Mouse (Mus musculus): ENCODE measurements around the gene Ppp1r12a. TPM values are rescaled to one million over a fixed set of nuclear protein-coding genes. Genes with fewer than 3 reads are reported as not detected.

Ppp1r12a gene
- polyA plus RNA-seq, 1 experiment: 18.5 TPM

DNA sequence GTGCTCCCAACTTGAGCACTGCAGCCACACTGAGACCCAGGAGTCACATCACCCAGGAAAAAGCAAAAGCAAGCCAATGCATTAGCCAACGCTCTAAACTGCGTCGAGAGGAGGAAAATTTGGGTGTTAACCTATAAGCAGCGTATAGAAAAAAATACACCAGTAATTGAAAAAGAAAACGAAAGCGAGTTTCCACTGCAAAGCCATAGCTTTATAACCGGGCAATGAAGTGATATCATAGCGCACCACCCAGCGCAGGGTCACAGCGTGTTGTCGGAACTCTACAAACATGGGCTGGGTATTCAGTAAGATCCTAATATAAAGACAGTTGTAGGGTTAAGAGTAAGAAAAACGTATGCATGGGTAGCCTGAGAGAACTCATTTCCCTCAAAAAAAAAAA lies 167.0 kb downstream of the Ppp1r12a start:
- TF ChIP-seq USF1 (IDR thresholded peaks at IDR 0.05; ENCODE audit: low read depth) (no peak), MYOD1 (IDR thresholded peaks at IDR 0.05; ENCODE audit: control insufficient read depth in 1 of 3, insufficient read length in 2 of 3, low read depth in 2 of 3) (no peak), POLR2AphosphoS2 (IDR thresholded peaks at IDR 0.05; ENCODE audit: insufficient read length, low read depth) (no peak), MYOG (IDR thresholded peaks at IDR 0.05; ENCODE audit: control insufficient read depth in 1 of 3, insufficient read depth in 1 of 3, insufficient read length in 2 of 3, low read depth in 2 of 3) (no peak), TCF3 (IDR thresholded peaks at IDR 0.05; ENCODE audit: insufficient read length, low read depth) (no peak), CEBPB (IDR thresholded peaks at IDR 0.05; ENCODE audit: insufficient read depth, poor library complexity, severe bottlenecking) (no peak), TCF12 (IDR thresholded peaks at IDR 0.05; ENCODE audit: insufficient read depth, poor library complexity, severe bottlenecking) (no peak), E2F4 (IDR thresholded peaks at IDR 0.05; ENCODE audit: insufficient read depth) (no peak), POLR2A (IDR thresholded peaks at IDR 0.05; ENCODE audit: insufficient read length, low read depth) (no peak), SRF (IDR thresholded peaks at IDR 0.05; ENCODE audit: control insufficient read depth, insufficient read length, low read depth) (no peak), MAX (IDR thresholded peaks at IDR 0.05; ENCODE audit: low read depth) (no peak), REST (IDR thresholded peaks at IDR 0.05; ENCODE audit: insufficient read depth, insufficient read length) (no peak)
- Histone ChIP-seq H3K79me2 (ENCODE audit: control insufficient read depth, insufficient read depth) (no peaks in the 10 kb centered on the region), H3K36me3 (ENCODE audit: control insufficient read depth, insufficient read depth) (no peaks in the 10 kb centered on the region), H3K27me3 (ENCODE audit: control insufficient read depth, insufficient read depth, insufficient read length) (no peaks in the 10 kb centered on the region), H3ac (ENCODE audit: control insufficient read depth, insufficient read length) (no peak overlapping the region), H3K4me3 (no peak overlapping the region), H3K4me2 (ENCODE audit: low read depth) (no peak overlapping the region)

DNA sequence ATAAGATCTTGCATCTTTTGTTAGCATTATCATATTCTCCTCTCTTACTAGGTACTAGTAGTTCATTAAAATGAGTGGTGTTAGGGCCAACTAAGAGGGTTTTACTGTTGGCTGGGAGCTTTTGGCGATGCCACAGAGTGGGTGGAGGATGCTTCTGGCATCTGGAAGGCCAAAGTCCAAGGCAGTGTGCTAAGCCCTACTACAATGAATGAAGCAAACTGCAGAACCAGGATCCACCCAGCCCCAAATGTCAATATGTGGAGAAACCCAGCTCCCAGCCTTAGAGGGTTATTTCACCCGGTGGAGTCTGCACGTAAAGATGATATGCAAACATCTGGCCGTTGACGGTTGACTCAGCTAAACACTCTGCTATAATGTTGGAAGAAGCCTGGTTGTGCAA lies 167.8 kb downstream of the Ppp1r12a start:
- Histone ChIP-seq H3K79me2 (ENCODE audit: control insufficient read depth, insufficient read depth) (no peaks in the 10 kb centered on the region), H3K4me2 (ENCODE audit: low read depth) (no peak overlapping the region), H3K4me3 (no peak overlapping the region), H3K27me3 (ENCODE audit: control insufficient read depth, insufficient read depth, insufficient read length) (no peaks in the 10 kb centered on the region), H3ac (ENCODE audit: control insufficient read depth, insufficient read length) (no peak overlapping the region), H3K36me3 (ENCODE audit: control insufficient read depth, insufficient read depth) (no peaks in the 10 kb centered on the region)
- TF ChIP-seq SRF (IDR thresholded peaks at IDR 0.05; ENCODE audit: control insufficient read depth, insufficient read length, low read depth): no peak

DNA sequence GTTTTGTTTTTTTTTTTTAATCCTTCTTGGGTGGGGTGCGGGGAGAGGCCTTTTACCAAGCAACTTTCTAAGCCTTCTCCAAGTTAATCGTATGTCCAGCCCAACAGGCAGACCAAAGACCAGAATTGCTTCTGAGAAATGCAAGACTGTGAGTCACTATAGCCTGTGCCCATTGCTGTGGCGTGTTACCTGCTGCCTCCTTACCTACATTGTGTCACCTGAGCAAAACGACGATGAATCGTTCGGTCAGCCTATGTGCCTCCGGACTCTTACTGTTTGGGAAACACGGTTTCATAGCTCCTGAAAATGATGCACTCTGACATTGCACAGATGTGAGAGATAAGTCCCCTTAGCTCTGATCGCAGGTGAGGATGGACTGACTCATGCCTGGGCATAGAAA lies 169.0 kb downstream of the Ppp1r12a start:
- Histone ChIP-seq H3K4me2 (ENCODE audit: low read depth) (no peak overlapping the region), H3ac (ENCODE audit: control insufficient read depth, insufficient read length) (no peak overlapping the region), H3K79me2 (ENCODE audit: control insufficient read depth, insufficient read depth) (no peaks in the 10 kb centered on the region), H3K4me3 (no peak overlapping the region), H3K36me3 (ENCODE audit: control insufficient read depth, insufficient read depth) (no peaks in the 10 kb centered on the region), H3K27me3 (ENCODE audit: control insufficient read depth, insufficient read depth, insufficient read length) (no peaks in the 10 kb centered on the region)
- no peak for TF ChIP-seq USF1 (IDR thresholded peaks at IDR 0.05; ENCODE audit: low read depth)
- TF ChIP-seq POLR2A (IDR thresholded peaks at IDR 0.05; ENCODE audit: insufficient read length, low read depth): no peak
- no peak for TF ChIP-seq TCF3 (IDR thresholded peaks at IDR 0.05; ENCODE audit: insufficient read length, low read depth)
- no peak for TF ChIP-seq MYOD1 (IDR thresholded peaks at IDR 0.05; ENCODE audit: control insufficient read depth in 1 of 3, insufficient read length in 2 of 3, low read depth in 2 of 3)
- no peak for TF ChIP-seq MYOG (IDR thresholded peaks at IDR 0.05; ENCODE audit: control insufficient read depth in 1 of 3, insufficient read depth in 1 of 3, insufficient read length in 2 of 3, low read depth in 2 of 3)
- no peak for TF ChIP-seq SRF (IDR thresholded peaks at IDR 0.05; ENCODE audit: control insufficient read depth, insufficient read length, low read depth)
- TF ChIP-seq REST (IDR thresholded peaks at IDR 0.05; ENCODE audit: insufficient read depth, insufficient read length): no peak
- no peak for TF ChIP-seq MAX (IDR thresholded peaks at IDR 0.05; ENCODE audit: low read depth)

DNA sequence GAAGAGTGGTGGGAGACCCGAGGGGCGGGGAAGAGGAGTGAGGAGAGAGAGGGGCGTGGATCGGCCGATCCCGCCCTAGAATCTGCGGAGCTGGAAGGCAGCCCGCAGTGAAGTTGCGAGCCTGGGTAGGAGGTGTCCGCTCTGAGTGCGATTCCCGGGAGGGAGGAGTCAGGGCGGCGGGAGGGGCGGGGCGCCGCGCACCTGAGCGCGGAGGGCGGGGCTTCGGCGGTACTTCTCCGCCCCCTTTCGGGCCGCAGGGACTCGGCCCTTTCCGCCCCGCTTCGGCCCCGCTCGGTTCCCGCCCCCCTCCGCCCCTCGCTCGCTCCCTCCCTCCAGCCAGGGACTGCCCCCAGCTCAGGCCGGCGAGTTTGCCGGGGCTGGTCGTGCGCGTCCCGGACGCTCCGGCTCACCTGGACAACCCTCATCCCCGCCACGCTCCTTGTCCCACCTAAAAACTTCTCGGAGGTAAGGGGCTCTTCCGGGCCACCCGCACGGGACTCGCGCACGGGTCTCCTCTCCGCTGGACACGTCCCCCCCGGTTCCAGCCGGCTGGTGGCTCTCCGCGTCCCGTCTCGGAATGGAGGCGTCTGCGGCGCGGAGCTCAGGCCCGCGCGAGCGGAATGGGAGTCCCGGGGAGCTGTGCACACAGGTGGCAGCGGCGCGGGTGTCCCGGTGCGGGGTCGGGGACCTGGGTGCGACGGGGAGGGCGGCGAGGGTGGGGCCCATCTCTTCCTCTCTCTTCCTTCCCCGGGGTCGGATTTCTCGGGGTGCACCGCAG lies 170.0 kb downstream of the Ppp1r12a start, which contains the start of gene Pawr:
Pawr (plus strand) TSS at position 338 of the 778 bp plus-strand sequence.
- H3ac ChIP-seq (ENCODE audit: control insufficient read depth, insufficient read length): peak within 1 kb of the TSS; percentile 47
- peak within 1 kb of the TSS; percentile 71 for H3K4me2 ChIP-seq (ENCODE audit: low read depth)
- no peaks in the 10 kb centered on the region for H3K79me2 ChIP-seq (ENCODE audit: control insufficient read depth, insufficient read depth)
- H3K4me3 ChIP-seq: peak within 1 kb of the TSS; percentile 22
- no peaks in the 10 kb centered on the region for H3K27me3 ChIP-seq (ENCODE audit: control insufficient read depth, insufficient read depth, insufficient read length)
- no peaks in the 10 kb centered on the region for H3K36me3 ChIP-seq (ENCODE audit: control insufficient read depth, insufficient read depth)
- TF ChIP-seq SRF (IDR thresholded peaks at IDR 0.05; ENCODE audit: control insufficient read depth, insufficient read length, low read depth) (no peak), TCF12 (IDR thresholded peaks at IDR 0.05; ENCODE audit: insufficient read depth, poor library complexity, severe bottlenecking) (no peak), MYOG (IDR thresholded peaks at IDR 0.05; ENCODE audit: control insufficient read depth in 1 of 3, insufficient read depth in 1 of 3, insufficient read length in 2 of 3, low read depth in 2 of 3) (no peak), POLR2A (IDR thresholded peaks at IDR 0.05; ENCODE audit: insufficient read length, low read depth) (peak; percentile 55), USF1 (IDR thresholded peaks at IDR 0.05; ENCODE audit: low read depth) (no peak), MYOD1 (IDR thresholded peaks at IDR 0.05; ENCODE audit: control insufficient read depth in 1 of 3, insufficient read length in 2 of 3, low read depth in 2 of 3) (peak in 1 of 3 experiments; percentile 1), TCF3 (IDR thresholded peaks at IDR 0.05; ENCODE audit: insufficient read length, low read depth) (no peak), CEBPB (IDR thresholded peaks at IDR 0.05; ENCODE audit: insufficient read depth, poor library complexity, severe bottlenecking) (no peak), MAX (IDR thresholded peaks at IDR 0.05; ENCODE audit: low read depth) (no peak), E2F4 (IDR thresholded peaks at IDR 0.05; ENCODE audit: insufficient read depth) (no peak), REST (IDR thresholded peaks at IDR 0.05; ENCODE audit: insufficient read depth, insufficient read length) (no peak), POLR2AphosphoS2 (IDR thresholded peaks at IDR 0.05; ENCODE audit: insufficient read length, low read depth) (no peak)

Data from myocyte (in vitro differentiated cells).